In genomic region chr7:141143112-141143511, GRCm38 (mm10) we compare ENCODE assay signal across 8 mouse cellular contexts. TPM values are rescaled to one million over a fixed set of nuclear protein-coding genes. Genes with fewer than 3 reads are reported as not detected.
DNase-seq lines count a peak whose midpoint lies in the region; ATAC-seq and TF ChIP-seq lines count a peak whose summit lies in the region.

No protein-coding gene starts in this region.

- no peaks in the 10 kb centered on the region for H3K27me3 ChIP-seq in heart, embryonic 10.5 days (ENCODE audit: insufficient read depth, poor library complexity, severe bottlenecking)
- H3K27me3 ChIP-seq in C2C12 (ENCODE audit: control insufficient read depth, insufficient read depth, insufficient read length), result no peaks in the 10 kb centered on the region
- H3K27me3 ChIP-seq in intestine, postnatal 0 days (replicated peaks; ENCODE audit: control insufficient read depth, insufficient read depth, low read length), result no peaks in the 10 kb centered on the region

- intact Hi-C loops in heart, postnatal 14 days (cut with DNase I), result no loop called here

- H3ac ChIP-seq in C2C12 (ENCODE audit: control insufficient read depth, insufficient read length, low read depth), result no peak overlapping the region

- no peak overlapping the region for H3K9ac ChIP-seq in intestine, postnatal 0 days (ENCODE audit: low read depth, low read length)

- TF ChIP-seq CTCF in C2C12 (IDR thresholded peaks at IDR 0.05; ENCODE audit: control insufficient read depth, insufficient read depth, insufficient read length), result peak; percentile 45
- TF ChIP-seq CTCF in intestine, postnatal 0 days (IDR thresholded peaks at IDR 0.05; ENCODE audit: low read depth), result peak; percentile 78

- peaks cover 3% of the 10 kb centered on the region; the same call in 1 of the 2 replicates for H3K4me1 ChIP-seq in heart, embryonic 10.5 days
- no peaks in the 10 kb centered on the region for H3K4me1 ChIP-seq in intestine, postnatal 0 days (replicated peaks; ENCODE audit: control insufficient read depth, insufficient read depth, low read length)

- ATAC-seq in intestine, postnatal 0 days, result 0 out of 2 replicates have a peak, but pooled peaks have one; percentile 47

- no peak overlapping the region for H3K27ac ChIP-seq in heart, embryonic 10.5 days
- H3K27ac ChIP-seq in intestine, postnatal 0 days (ENCODE audit: low read depth, low read length), result no peak overlapping the region

- peaks cover 62% of the 10 kb centered on the region for H3K36me3 ChIP-seq in heart, embryonic 10.5 days
- peaks cover 5% of the 10 kb centered on the region for H3K36me3 ChIP-seq in C2C12 (ENCODE audit: control insufficient read depth, insufficient read depth)
- peaks cover 19% of the 10 kb centered on the region; the same call in 1 of the 2 replicates for H3K36me3 ChIP-seq in intestine, postnatal 0 days (ENCODE audit: control insufficient read depth, insufficient read depth)

- peak; percentile 28 to 44 for DNase-seq in heart, postnatal 14 days
- no peak for DNase-seq in heart, embryonic 10.5 days (ENCODE audit: low spot score)
- DNase-seq in adrenal gland, postnatal 14 days, result peak; percentile 83
- DNase-seq in mesoderm, embryonic 11.5 days (ENCODE audit: low read depth, low spot score), result peak; percentile 39
- no peak for DNase-seq in MN1 (ENCODE audit: low spot score)
- no peak for DNase-seq in heart, adult 18-20 months

- no peaks in the 10 kb centered on the region for H3K9me3 ChIP-seq in heart, embryonic 10.5 days
- H3K9me3 ChIP-seq in intestine, postnatal 0 days (ENCODE audit: control insufficient read depth), result no peaks in the 10 kb centered on the region

- H3K79me2 ChIP-seq in C2C12 (ENCODE audit: control insufficient read depth, insufficient read depth), result no peaks in the 10 kb centered on the region

- no peaks in the 10 kb centered on the region for H3K79me3 ChIP-seq in C2C12 (ENCODE audit: low read depth)

- H3K4me3 ChIP-seq in heart, embryonic 10.5 days, result no peak overlapping the region
- H3K4me3 ChIP-seq in C2C12 (ENCODE audit: insufficient read depth, poor library complexity, severe bottlenecking), result no peak overlapping the region
- H3K4me3 ChIP-seq in intestine, postnatal 0 days (ENCODE audit: low read depth, low read length), result no peak overlapping the region

- 58% methylated on average over 5 of the region's 5 CpGs for WGBS in heart, embryonic 10.5 days
- 53% methylated on average over 5 of the region's 5 CpGs for WGBS in intestine, postnatal 0 days

- H3K4me2 ChIP-seq in intestine, postnatal 0 days (replicated peaks; ENCODE audit: low read depth), result no peak overlapping the region

TF ChIP-seq in C2C12, 6 proteins besides CTCF, POLR2A, EP300 and RAD21:
- TF ChIP-seq MYOG (IDR thresholded peaks at IDR 0.05; ENCODE audit: control insufficient read depth, extremely low read depth, insufficient read length), result no peak
- TF ChIP-seq CEBPB (IDR thresholded peaks at IDR 0.05; ENCODE audit: low read depth), result no peak
- TF ChIP-seq MYOD1 (IDR thresholded peaks at IDR 0.05; ENCODE audit: control insufficient read depth, insufficient read length, low read depth), result no peak
- no peak for TF ChIP-seq FOSL1 (IDR thresholded peaks at IDR 0.05; ENCODE audit: insufficient read depth, low read length, poor library complexity, severe bottlenecking)
- no peak for TF ChIP-seq MAX (IDR thresholded peaks at IDR 0.05)
- TF ChIP-seq USF1 (IDR thresholded peaks at IDR 0.05; ENCODE audit: low read depth), result no peak

RNA-seq across cellular contexts. Expression of gene Ptdss2, which starts 20.9 kb away (rescaled TPM):
- total RNA-seq in heart, postnatal 14 days (2021), result 10 to 100 TPM; 35.9 to 38.7 TPM
- polyA plus RNA-seq in heart, embryonic 10.5 days (2016; fragmentation: Nextera tagmentation; extraction: Ambion mirVana), result 87.8 and 91.1 TPM in 2 replicates
- polyA plus RNA-seq in C2C12 (2012; fragmentation: generic; extraction: Trizol), result 20.5 TPM
- total RNA-seq in adrenal gland, postnatal 14 days (2021), result 46.2 and 49.6 TPM in 2 replicates
- 36.6 and 37.7 TPM in 2 replicates for polyA plus RNA-seq in intestine, postnatal 0 days (2015; fragmentation: Nextera tagmentation; extraction: Ambion mirVana)
- total RNA-seq in heart, adult 18-20 months (2021), result 10 to 100 TPM; 28.1 to 30.3 TPM

RNA-seq across cellular contexts. Expression of gene Ano9, which starts 25.5 kb away (rescaled TPM):
- under 1 TPM; 0.10 to 0.29 TPM for total RNA-seq in heart, postnatal 14 days (2021)
- polyA plus RNA-seq in heart, embryonic 10.5 days (2016; fragmentation: Nextera tagmentation; extraction: Ambion mirVana), result 0.42 and 0.97 TPM in 2 replicates
- polyA plus RNA-seq in C2C12 (2012; fragmentation: generic; extraction: Trizol), result not detected
- 0.22 and 0.38 TPM in 2 replicates for total RNA-seq in adrenal gland, postnatal 14 days (2021)
- 46.8 and 50.1 TPM in 2 replicates for polyA plus RNA-seq in intestine, postnatal 0 days (2015; fragmentation: Nextera tagmentation; extraction: Ambion mirVana)
- total RNA-seq in heart, adult 18-20 months (2021), result not detected

RNA-seq across cellular contexts. Expression of gene Rnh1, which starts 29.5 kb away (rescaled TPM):
- 10 to 100 TPM; 60.8 to 70.2 TPM for total RNA-seq in heart, postnatal 14 days (2021)
- 103 and 105 TPM in 2 replicates for polyA plus RNA-seq in heart, embryonic 10.5 days (2016; fragmentation: Nextera tagmentation; extraction: Ambion mirVana)
- polyA plus RNA-seq in C2C12 (2012; fragmentation: generic; extraction: Trizol), result 251 TPM
- total RNA-seq in adrenal gland, postnatal 14 days (2021), result 186 and 200 TPM in 2 replicates
- 133 and 141 TPM in 2 replicates for polyA plus RNA-seq in intestine, postnatal 0 days (2015; fragmentation: Nextera tagmentation; extraction: Ambion mirVana)
- 10 to 100 TPM; 71.5 to 77.6 TPM for total RNA-seq in heart, adult 18-20 months (2021)

RNA-seq across cellular contexts. Expression of gene Sigirr, which starts 42.7 kb away (rescaled TPM):
- 1 to 10 TPM; 8.0 to 8.1 TPM for total RNA-seq in heart, postnatal 14 days (2021)
- 3.0 and 5.7 TPM in 2 replicates for polyA plus RNA-seq in heart, embryonic 10.5 days (2016; fragmentation: Nextera tagmentation; extraction: Ambion mirVana)
- 13.9 TPM for polyA plus RNA-seq in C2C12 (2012; fragmentation: generic; extraction: Trizol)
- total RNA-seq in adrenal gland, postnatal 14 days (2021), result 7.5 and 10.0 TPM in 2 replicates
- 42.1 and 43.2 TPM in 2 replicates for polyA plus RNA-seq in intestine, postnatal 0 days (2015; fragmentation: Nextera tagmentation; extraction: Ambion mirVana)
- 1 to 10 TPM; 4.2 to 4.7 TPM for total RNA-seq in heart, adult 18-20 months (2021)

RNA-seq across cellular contexts. Expression of gene Hras, which starts 50.7 kb away (rescaled TPM):
- total RNA-seq in heart, postnatal 14 days (2021), result 100 to 1,000 TPM; 101 to 104 TPM
- 89.6 and 92.6 TPM in 2 replicates for polyA plus RNA-seq in heart, embryonic 10.5 days (2016; fragmentation: Nextera tagmentation; extraction: Ambion mirVana)
- polyA plus RNA-seq in C2C12 (2012; fragmentation: generic; extraction: Trizol), result 181 TPM
- 81.7 and 83.6 TPM in 2 replicates for total RNA-seq in adrenal gland, postnatal 14 days (2021)
- polyA plus RNA-seq in intestine, postnatal 0 days (2015; fragmentation: Nextera tagmentation; extraction: Ambion mirVana), result 71.8 and 72.3 TPM in 2 replicates
- total RNA-seq in heart, adult 18-20 months (2021), result 100 to 1,000 TPM in 1 of 2 experiments, 10 to 100 TPM in 1; 91.4 to 103 TPM

Comparison
In these comparisons a context has a peak if more than half of its experiments do, and no peak if none do; other contexts are left out.
1. DNase-seq: peak in heart, postnatal 14 days (2 of 2), adrenal gland, postnatal 14 days (single experiment) and mesoderm, embryonic 11.5 days (single experiment); none in heart, embryonic 10.5 days (single experiment), MN1 (single experiment) and heart, adult 18-20 months (0 of 2).